Comparison of ENCODE assay signal across 34 mouse cellular contexts in the genomic region with DNA sequence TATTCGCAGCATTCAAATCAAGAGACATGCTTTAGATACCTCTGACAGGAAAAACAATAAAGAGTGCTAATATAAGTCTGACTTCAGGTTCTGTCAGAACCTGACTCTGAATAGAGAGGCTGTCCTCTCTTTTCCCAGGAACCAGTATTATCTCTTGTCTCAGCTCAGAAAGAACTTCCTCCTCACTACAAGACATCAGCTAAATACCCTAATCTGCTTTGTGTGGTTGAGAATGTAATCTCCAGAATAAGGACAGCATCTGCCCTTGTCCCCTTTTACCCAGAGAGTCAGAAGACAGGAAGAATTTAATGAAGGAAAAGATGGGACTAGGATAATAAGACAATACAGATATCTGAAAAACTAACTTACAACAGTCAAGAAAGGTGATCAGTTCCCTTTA. TPM values are rescaled to one million over a fixed set of nuclear protein-coding genes. Genes with fewer than 3 reads are reported as not detected.
DNase-seq lines count a peak whose midpoint lies in the region; ATAC-seq and TF ChIP-seq lines count a peak whose summit lies in the region.
"Had no signal": no experiment of that assay in that cellular context is flagged by ENCODE, and none has a peak within 500 bp of the region (broad histone marks: within the 10 kb centered on the region; RNA-seq: fewer than 3 reads in every experiment).

No protein-coding gene starts in this region.

- H3K4me2 ChIP-seq in liver, embryonic 12.5 days = no peak overlapping the region
- H3K4me2 ChIP-seq in liver, embryonic 11.5 days = no peak overlapping the region
- no peak overlapping the region for H3K4me2 ChIP-seq in forebrain, embryonic 12.5 days
- no peak overlapping the region for H3K4me2 ChIP-seq in hindbrain, embryonic 16.5 days (ENCODE audit: low read length)
- H3K4me2 ChIP-seq: embryonic facial prominence, embryonic 12.5 days; embryonic facial prominence, embryonic 15.5 days; heart, embryonic 12.5 days; heart, embryonic 15.5 days; hindbrain, embryonic 13.5 days had no signal

- no peak overlapping the region for H3K27ac ChIP-seq in liver, embryonic 12.5 days
- no peak overlapping the region for H3K27ac ChIP-seq in liver, embryonic 11.5 days (ENCODE audit: low read depth, low read length)
- H3K27ac ChIP-seq in forebrain, embryonic 12.5 days = no peak overlapping the region
- no peak overlapping the region for H3K27ac ChIP-seq in hindbrain, embryonic 16.5 days (ENCODE audit: low read depth, low read length)
- H3K27ac ChIP-seq: embryonic facial prominence, embryonic 12.5 days; hindbrain, embryonic 10.5 days; hindbrain, embryonic 13.5 days; hindbrain, postnatal 0 days had no signal

- ATAC-seq in liver, embryonic 12.5 days = peak; percentile 44; the same call in 1 of the 2 replicates
- ATAC-seq in liver, embryonic 11.5 days (replicated peaks; ENCODE audit: low FRiP score) = no peak; the same call in 1 of the 2 replicates
- ATAC-seq in G1E (ENCODE audit: extremely low read depth, insufficient number of reproducible peaks, low FRiP score, poor library complexity, severe bottlenecking) = peak; percentile 62
- peak; percentile 62; the same call in 1 of the 2 replicates for ATAC-seq in megakaryocyte-erythroid progenitor cell, adult 5-6 weeks (replicated peaks; ENCODE audit: low FRiP score, low TSS enrichment, poor library complexity, severe bottlenecking)
- no peak for ATAC-seq in forebrain, embryonic 12.5 days (ENCODE audit: low FRiP score)
- ATAC-seq in hindbrain, embryonic 16.5 days = no peak
- ATAC-seq: forebrain, embryonic 16.5 days; hindbrain, postnatal 0 days; inflammation-experienced regulatory T-cells, adult 6 months; intestine, embryonic 16.5 days; Patski had no signal

- DNase-seq in liver, embryonic 11.5 days (ENCODE audit: low spot score) = no peak
- DNase-seq in G1E (ENCODE audit: low spot score) (no peak), MEL-GATA-1-ER (ENCODE audit: extremely low read depth, low read depth) (peak; percentile 75)
- no peak for DNase-seq in embryo, embryonic 9.5 days (ENCODE audit: extremely low spot score)
- DNase-seq: adrenal gland, postnatal 10 days; adrenal gland, postnatal 36 days; B cell, adult 2 months; cerebellum, adult 11 months; cerebellum, adult 2 months; cerebellum, postnatal 10 days; cerebellum, postnatal 36 days; gastrocnemius, postnatal 10 days; gastrocnemius, postnatal 36 days; heart, postnatal 10 days; heart, postnatal 36 days had no signal

- no peak for TF ChIP-seq CTCF in G1E (IDR thresholded peaks at IDR 0.05; ENCODE audit: low read depth, low read length)

- no peaks in the 10 kb centered on the region for H3K9me3 ChIP-seq in liver, embryonic 12.5 days (replicated peaks)
- H3K9me3 ChIP-seq in liver, embryonic 11.5 days (ENCODE audit: control insufficient read depth, low read length) = no peaks in the 10 kb centered on the region
- no peaks in the 10 kb centered on the region for H3K9me3 ChIP-seq in G1E (replicated peaks)
- H3K9me3 ChIP-seq in forebrain, embryonic 12.5 days = no peaks in the 10 kb centered on the region
- no peaks in the 10 kb centered on the region for H3K9me3 ChIP-seq in hindbrain, embryonic 16.5 days (ENCODE audit: control insufficient read depth, low read length)
- H3K9me3 ChIP-seq: embryonic facial prominence, embryonic 12.5 days; embryonic facial prominence, embryonic 15.5 days; heart, embryonic 12.5 days; heart, embryonic 15.5 days; hindbrain, embryonic 10.5 days; hindbrain, embryonic 13.5 days had no signal

- peaks cover 36% of the 10 kb centered on the region for H3K4me1 ChIP-seq in liver, embryonic 12.5 days
- peaks cover 9% of the 10 kb centered on the region for H3K4me1 ChIP-seq in liver, embryonic 11.5 days (replicated peaks; ENCODE audit: control insufficient read depth, insufficient read depth, low read length)
- H3K4me1 ChIP-seq in G1E (ENCODE audit: insufficient read depth, low read depth, low read length) = peaks cover 16% of the 10 kb centered on the region
- peaks cover 13% of the 10 kb centered on the region for H3K4me1 ChIP-seq in forebrain, embryonic 12.5 days
- peaks cover 3% of the 10 kb centered on the region; the same call in 1 of the 2 replicates for H3K4me1 ChIP-seq in hindbrain, embryonic 16.5 days (ENCODE audit: control insufficient read depth, insufficient read depth, low read depth, low read length)
- H3K4me1 ChIP-seq: embryonic facial prominence, embryonic 12.5 days; hindbrain, embryonic 10.5 days had no signal

- 65% methylated on average over 1 of the region's 1 CpGs for WGBS in liver, embryonic 12.5 days (ENCODE audit: insufficient replicate concordance)
- 77% methylated on average over 1 of the region's 1 CpGs for WGBS in liver, embryonic 11.5 days
- 92% methylated on average over 1 of the region's 1 CpGs for WGBS in forebrain, embryonic 12.5 days
- whole genome bisulfite sequencing in hindbrain, embryonic 16.5 days = 93% methylated on average over 1 of the region's 1 CpGs

- no peaks in the 10 kb centered on the region for H3K27me3 ChIP-seq in liver, embryonic 12.5 days (replicated peaks)
- no peaks in the 10 kb centered on the region for H3K27me3 ChIP-seq in liver, embryonic 11.5 days (replicated peaks; ENCODE audit: control insufficient read depth, insufficient read depth, low read length)
- no peaks in the 10 kb centered on the region for H3K27me3 ChIP-seq in G1E (ENCODE audit: insufficient read depth, low read length)
- no peaks in the 10 kb centered on the region for H3K27me3 ChIP-seq in forebrain, embryonic 12.5 days
- no peaks in the 10 kb centered on the region for H3K27me3 ChIP-seq in hindbrain, embryonic 16.5 days (replicated peaks; ENCODE audit: control insufficient read depth, insufficient read depth, low read length)
- H3K27me3 ChIP-seq: CH12.LX; embryonic facial prominence, embryonic 12.5 days; embryonic facial prominence, embryonic 15.5 days; heart, embryonic 12.5 days; heart, embryonic 15.5 days; hindbrain, embryonic 13.5 days; Patski had no signal

- H3K4me3 ChIP-seq in liver, embryonic 12.5 days = no peak overlapping the region
- no peak overlapping the region for H3K4me3 ChIP-seq in liver, embryonic 11.5 days (ENCODE audit: low read depth, low read length)
- no peak overlapping the region for H3K4me3 ChIP-seq in G1E (ENCODE audit: low read depth, low read length)
- H3K4me3 ChIP-seq in forebrain, embryonic 12.5 days (replicated peaks) = no peak overlapping the region
- no peak overlapping the region for H3K4me3 ChIP-seq in hindbrain, embryonic 16.5 days (ENCODE audit: low read length)
- H3K4me3 ChIP-seq: embryonic facial prominence, embryonic 12.5 days; embryonic facial prominence, embryonic 15.5 days; heart, embryonic 12.5 days; heart, embryonic 15.5 days; hindbrain, embryonic 10.5 days; hindbrain, embryonic 13.5 days had no signal

- H3K9ac ChIP-seq in liver, embryonic 12.5 days = no peak overlapping the region
- H3K9ac ChIP-seq in liver, embryonic 11.5 days (ENCODE audit: low read depth, low read length) = no peak overlapping the region
- no peak overlapping the region for H3K9ac ChIP-seq in forebrain, embryonic 12.5 days
- H3K9ac ChIP-seq in hindbrain, embryonic 16.5 days (ENCODE audit: low read depth, low read length) = no peak overlapping the region
- H3K9ac ChIP-seq: embryonic facial prominence, embryonic 12.5 days; embryonic facial prominence, embryonic 15.5 days; heart, embryonic 12.5 days; heart, embryonic 15.5 days; hindbrain, embryonic 13.5 days had no signal

- peaks cover 91% of the 10 kb centered on the region for H3K36me3 ChIP-seq in liver, embryonic 12.5 days
- H3K36me3 ChIP-seq in liver, embryonic 11.5 days (ENCODE audit: control insufficient read depth, insufficient read depth, low read length) = peaks cover 6% of the 10 kb centered on the region; the same call in 1 of the 2 replicates
- peaks cover 86% of the 10 kb centered on the region for H3K36me3 ChIP-seq in G1E (replicated peaks)
- peaks cover 28% of the 10 kb centered on the region for H3K36me3 ChIP-seq in forebrain, embryonic 12.5 days (replicated peaks)
- peaks cover 8% of the 10 kb centered on the region for H3K36me3 ChIP-seq in hindbrain, embryonic 16.5 days (ENCODE audit: control insufficient read depth, insufficient read depth, low read length)

RNA-seq across cellular contexts. Expression of gene Zdhhc5, which starts 11.5 kb away (rescaled TPM):
- polyA plus RNA-seq in liver, embryonic 12.5 days (2016; fragmentation: Nextera tagmentation; extraction: Ambion mirVana) = 28.1 and 29.3 TPM in 2 replicates
- 26.5 and 28.8 TPM in 2 replicates for polyA plus RNA-seq in liver, embryonic 11.5 days (2014; fragmentation: Nextera tagmentation; extraction: Ambion mirVana)
- total RNA-seq in G1E (2014; fragmentation: Nextera tagmentation) (61.0 and 70.6 TPM in 2 replicates), G1E (2017) (32.6 and 38.0 TPM in 2 replicates)
- 30.7 and 32.5 TPM in 2 replicates for polyA plus RNA-seq in G1E (2012)
- 37.6 and 44.6 TPM in 2 replicates for total RNA-seq in megakaryocyte-erythroid progenitor cell, adult 5-6 weeks (2014; fragmentation: Nextera tagmentation)
- total RNA-seq in megakaryocyte-erythroid progenitor cell, adult 5-6 weeks (2017) = 23.9 and 37.0 TPM in 2 replicates
- 28.1 and 31.4 TPM in 2 replicates for polyA plus RNA-seq in forebrain, embryonic 12.5 days (2016; fragmentation: Nextera tagmentation; extraction: Ambion mirVana)
- 15.2 and 18.2 TPM in 2 replicates for polyA plus RNA-seq in hindbrain, embryonic 16.5 days (2015; fragmentation: Nextera tagmentation; extraction: Ambion mirVana)

RNA-seq across cellular contexts. Expression of gene Clp1, which starts 23.7 kb away (rescaled TPM):
- 57.2 and 59.8 TPM in 2 replicates for polyA plus RNA-seq in liver, embryonic 12.5 days (2016; fragmentation: Nextera tagmentation; extraction: Ambion mirVana)
- 59.3 and 63.4 TPM in 2 replicates for polyA plus RNA-seq in liver, embryonic 11.5 days (2014; fragmentation: Nextera tagmentation; extraction: Ambion mirVana)
- total RNA-seq in G1E (2014; fragmentation: Nextera tagmentation) (30.0 and 30.7 TPM in 2 replicates), G1E (2017) (44.7 and 51.0 TPM in 2 replicates)
- polyA plus RNA-seq in G1E (2012) = 0.98 and 1.1 TPM in 2 replicates
- total RNA-seq in megakaryocyte-erythroid progenitor cell, adult 5-6 weeks (2014; fragmentation: Nextera tagmentation) = 35.4 and 38.0 TPM in 2 replicates
- 43.8 and 46.5 TPM in 2 replicates for total RNA-seq in megakaryocyte-erythroid progenitor cell, adult 5-6 weeks (2017)
- 39.9 and 40.7 TPM in 2 replicates for polyA plus RNA-seq in forebrain, embryonic 12.5 days (2016; fragmentation: Nextera tagmentation; extraction: Ambion mirVana)
- 18.7 and 20.5 TPM in 2 replicates for polyA plus RNA-seq in hindbrain, embryonic 16.5 days (2015; fragmentation: Nextera tagmentation; extraction: Ambion mirVana)

RNA-seq across cellular contexts. Expression of gene Tmx2, which starts 24.6 kb away (rescaled TPM):
- 86.3 and 88.8 TPM in 2 replicates for polyA plus RNA-seq in liver, embryonic 12.5 days (2016; fragmentation: Nextera tagmentation; extraction: Ambion mirVana)
- 115 and 125 TPM in 2 replicates for polyA plus RNA-seq in liver, embryonic 11.5 days (2014; fragmentation: Nextera tagmentation; extraction: Ambion mirVana)
- total RNA-seq in G1E (2014; fragmentation: Nextera tagmentation) (96.2 and 113 TPM in 2 replicates), G1E (2017) (66.2 and 68.9 TPM in 2 replicates)
- 3.9 and 4.0 TPM in 2 replicates for polyA plus RNA-seq in G1E (2012)
- 31.8 and 37.7 TPM in 2 replicates for total RNA-seq in megakaryocyte-erythroid progenitor cell, adult 5-6 weeks (2014; fragmentation: Nextera tagmentation)
- 37.9 and 48.8 TPM in 2 replicates for total RNA-seq in megakaryocyte-erythroid progenitor cell, adult 5-6 weeks (2017)
- polyA plus RNA-seq in forebrain, embryonic 12.5 days (2016; fragmentation: Nextera tagmentation; extraction: Ambion mirVana) = 175 and 177 TPM in 2 replicates
- 342 and 364 TPM in 2 replicates for polyA plus RNA-seq in hindbrain, embryonic 16.5 days (2015; fragmentation: Nextera tagmentation; extraction: Ambion mirVana)

RNA-seq across cellular contexts. Expression of gene Med19, which starts 25.3 kb away (rescaled TPM):
- 27.2 and 28.1 TPM in 2 replicates for polyA plus RNA-seq in liver, embryonic 12.5 days (2016; fragmentation: Nextera tagmentation; extraction: Ambion mirVana)
- 43.4 and 44.9 TPM in 2 replicates for polyA plus RNA-seq in liver, embryonic 11.5 days (2014; fragmentation: Nextera tagmentation; extraction: Ambion mirVana)
- total RNA-seq in G1E (2014; fragmentation: Nextera tagmentation) (51.1 and 55.0 TPM in 2 replicates), G1E (2017) (26.8 and 33.1 TPM in 2 replicates)
- polyA plus RNA-seq in G1E (2012) = 14.8 and 17.8 TPM in 2 replicates
- total RNA-seq in megakaryocyte-erythroid progenitor cell, adult 5-6 weeks (2014; fragmentation: Nextera tagmentation) = 29.3 and 38.1 TPM in 2 replicates
- 26.8 and 30.1 TPM in 2 replicates for total RNA-seq in megakaryocyte-erythroid progenitor cell, adult 5-6 weeks (2017)
- 55.0 and 59.3 TPM in 2 replicates for polyA plus RNA-seq in forebrain, embryonic 12.5 days (2016; fragmentation: Nextera tagmentation; extraction: Ambion mirVana)
- 50.7 and 51.3 TPM in 2 replicates for polyA plus RNA-seq in hindbrain, embryonic 16.5 days (2015; fragmentation: Nextera tagmentation; extraction: Ambion mirVana)

RNA-seq across cellular contexts. Expression of gene Gm28635, which starts 25.7 kb away (rescaled TPM):
- not detected in 2 replicates for polyA plus RNA-seq in liver, embryonic 12.5 days (2016; fragmentation: Nextera tagmentation; extraction: Ambion mirVana)
- polyA plus RNA-seq in liver, embryonic 11.5 days (2014; fragmentation: Nextera tagmentation; extraction: Ambion mirVana) = not detected in 2 replicates
- total RNA-seq in G1E (2014; fragmentation: Nextera tagmentation) = not detected in 2 replicates
- not detected in 2 replicates for total RNA-seq in G1E (2017)
- not detected in 2 replicates for polyA plus RNA-seq in G1E (2012)
- total RNA-seq in megakaryocyte-erythroid progenitor cell, adult 5-6 weeks (2014; fragmentation: Nextera tagmentation) = 0.82 TPM in 1 of 2 replicates, not detected in the other
- total RNA-seq in megakaryocyte-erythroid progenitor cell, adult 5-6 weeks (2017) = not detected in 2 replicates
- not detected in 2 replicates for polyA plus RNA-seq in forebrain, embryonic 12.5 days (2016; fragmentation: Nextera tagmentation; extraction: Ambion mirVana)
- polyA plus RNA-seq in hindbrain, embryonic 16.5 days (2015; fragmentation: Nextera tagmentation; extraction: Ambion mirVana) = not detected in 2 replicates
- total RNA-seq: adrenal gland, adult 18-20 months; adrenal gland, postnatal 10 days; adrenal gland, postnatal 36 days; CH12.LX; gastrocnemius, postnatal 10 days; gastrocnemius, postnatal 36 days; granulocyte monocyte progenitor cell, adult 5-6 weeks; hindbrain, postnatal 0 days had no signal
- polyA plus RNA-seq: embryonic facial prominence, embryonic 12.5 days; embryonic facial prominence, embryonic 15.5 days; forebrain, embryonic 11.5 days; forebrain, embryonic 16.5 days; heart, embryonic 12.5 days; heart, embryonic 15.5 days; hindbrain, embryonic 10.5 days; hindbrain, embryonic 13.5 days; hindbrain, postnatal 0 days; inflammation-experienced regulatory T-cells, adult 6 months; intestine, embryonic 16.5 days; Patski had no signal

Comparison
In these comparisons a context has a peak if more than half of its experiments do, and no peak if none do; other contexts are left out.
1. ATAC-seq: peak in liver, embryonic 12.5 days (single experiment), G1E (single experiment) and megakaryocyte-erythroid progenitor cell, adult 5-6 weeks (single experiment); none in liver, embryonic 11.5 days (single experiment), forebrain, embryonic 12.5 days (single experiment) and hindbrain, embryonic 16.5 days (single experiment).
2. RNA of gene Tmx2, which starts 24.6 kb away (polyA plus RNA-seq): 342 to 364 TPM in hindbrain, embryonic 16.5 days, 175 to 177 TPM in forebrain, embryonic 12.5 days, 115 to 125 TPM in liver, embryonic 11.5 days and 86.3 to 88.8 TPM in liver, embryonic 12.5 days; 3.9 to 4.0 TPM in G1E; every median in the first group is over 10 times any median in the second.